ENCODE assay signal across 9 mouse cellular contexts in the genomic region with DNA sequence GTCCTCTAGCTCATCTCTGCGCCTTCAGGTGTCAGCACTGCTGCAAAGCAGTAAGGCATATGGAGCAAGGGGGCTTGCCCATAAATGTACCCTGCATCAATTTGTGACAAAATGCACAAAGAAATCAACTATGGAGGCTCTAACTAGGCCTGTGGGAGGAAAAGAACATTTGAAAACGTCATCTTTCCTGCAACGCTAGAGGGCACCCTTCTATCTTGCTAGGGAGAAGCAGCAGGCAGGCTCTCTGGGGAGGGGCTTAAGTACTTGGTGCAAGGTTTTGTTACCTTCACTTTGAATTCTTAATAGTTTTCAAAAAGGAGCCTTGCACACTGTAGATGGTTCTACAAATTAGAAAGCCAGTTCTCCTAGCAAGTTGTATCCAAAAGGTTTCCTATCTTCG. TPM values are rescaled to one million over a fixed set of nuclear protein-coding genes. Genes with fewer than 3 reads are reported as not detected.
DNase-seq lines count a peak whose midpoint lies in the region; ATAC-seq and TF ChIP-seq lines count a peak whose summit lies in the region.
"Had no signal": no experiment of that assay in that cellular context is flagged by ENCODE, and none has a peak within 500 bp of the region (broad histone marks: within the 10 kb centered on the region; RNA-seq: fewer than 3 reads in every experiment).

No protein-coding gene starts in this region.

- DNase-seq in layer of hippocampus, adult 11-12 months (ENCODE audit: low spot score) = peak; percentile 74
- DNase-seq in layer of hippocampus, adult 9-10 months (ENCODE audit: low spot score) = no peak
- peak; percentile 3 for DNase-seq in adipocyte (ENCODE audit: low spot score)
- DNase-seq in embryonic facial prominence, embryonic 10.5 days (ENCODE audit: low spot score) = peak; percentile 54
- peak; percentile 47 for DNase-seq in kidney, adult 9 months
- peak; percentile 63 for DNase-seq in stomach, postnatal 0 days (ENCODE audit: low spot score)

- no peak for TF ChIP-seq EP300 in stomach, postnatal 0 days (optimal IDR thresholded peaks at IDR 0.05)

- peak; percentile 86 for TF ChIP-seq CTCF in stomach, postnatal 0 days (IDR thresholded peaks at IDR 0.05; ENCODE audit: low read depth)

- peaks cover 41% of the 10 kb centered on the region for H3K27me3 ChIP-seq in embryonic facial prominence, embryonic 10.5 days (replicated peaks; ENCODE audit: low read depth, poor library complexity, severe bottlenecking)
- peaks cover 30% of the 10 kb centered on the region for H3K27me3 ChIP-seq in liver, embryonic 16.5 days (ENCODE audit: control insufficient read depth, insufficient read depth, low read depth, low read length)
- no peaks in the 10 kb centered on the region for H3K27me3 ChIP-seq in stomach, postnatal 0 days (ENCODE audit: control insufficient read depth, insufficient read depth, low read length)

- H3K4me3 ChIP-seq in embryonic facial prominence, embryonic 10.5 days = no peak overlapping the region
- no peak overlapping the region for H3K4me3 ChIP-seq in liver, embryonic 16.5 days (ENCODE audit: low read depth, low read length)
- no peak overlapping the region for H3K4me3 ChIP-seq in stomach, postnatal 0 days (ENCODE audit: low read depth, low read length)
- H3K4me3 ChIP-seq: limb, embryonic 15.5 days had no signal

- no peaks in the 10 kb centered on the region for H3K36me3 ChIP-seq in embryonic facial prominence, embryonic 10.5 days (replicated peaks)
- no peaks in the 10 kb centered on the region for H3K36me3 ChIP-seq in liver, embryonic 16.5 days (ENCODE audit: control insufficient read depth, insufficient read depth)
- H3K36me3 ChIP-seq in stomach, postnatal 0 days (ENCODE audit: control insufficient read depth, insufficient read depth, low read length) = no peaks in the 10 kb centered on the region
- H3K36me3 ChIP-seq: limb, embryonic 15.5 days had no signal

- 29% methylated on average over 4 of the region's 4 CpGs for WGBS in embryonic facial prominence, embryonic 10.5 days
- 16% methylated on average over 4 of the region's 4 CpGs for WGBS in liver, embryonic 16.5 days (ENCODE audit: insufficient replicate concordance)
- WGBS in stomach, postnatal 0 days = 20% methylated on average over 4 of the region's 4 CpGs

- ATAC-seq in liver, embryonic 16.5 days (ENCODE audit: low read depth) = peak; percentile 46
- ATAC-seq in stomach, postnatal 0 days (ENCODE audit: low FRiP score, low TSS enrichment) = peak; percentile 30
- no peak for ATAC-seq in activated CD4-positive, CD25-positive, alpha-beta regulatory T cell, adult 4 months

- no peaks in the 10 kb centered on the region for H3K9me3 ChIP-seq in embryonic facial prominence, embryonic 10.5 days
- H3K9me3 ChIP-seq in liver, embryonic 16.5 days (replicated peaks; ENCODE audit: control insufficient read depth, low read length) = no peaks in the 10 kb centered on the region
- H3K9me3 ChIP-seq in stomach, postnatal 0 days (ENCODE audit: control insufficient read depth, low read length) = no peaks in the 10 kb centered on the region
- H3K9me3 ChIP-seq: limb, embryonic 15.5 days had no signal

- H3K27ac ChIP-seq in embryonic facial prominence, embryonic 10.5 days (replicated peaks) = no peak overlapping the region
- no peak overlapping the region for H3K27ac ChIP-seq in liver, embryonic 16.5 days (ENCODE audit: low read length)
- no peak overlapping the region for H3K27ac ChIP-seq in stomach, postnatal 0 days (replicated peaks)
- H3K27ac ChIP-seq: limb, embryonic 15.5 days had no signal

- H3K4me2 ChIP-seq in liver, embryonic 16.5 days (ENCODE audit: low read depth, low read length) = peak overlapping the region; percentile 33
- 0 out of 2 replicates have a peak overlapping the region, but pooled peaks have one; percentile 8 for H3K4me2 ChIP-seq in stomach, postnatal 0 days (replicated peaks; ENCODE audit: low read depth)
- H3K4me2 ChIP-seq: limb, embryonic 15.5 days had no signal

- H3K4me1 ChIP-seq in embryonic facial prominence, embryonic 10.5 days = peaks cover 22% of the 10 kb centered on the region
- H3K4me1 ChIP-seq in liver, embryonic 16.5 days (ENCODE audit: control insufficient read depth, low read depth, low read length) = no peaks in the 10 kb centered on the region
- H3K4me1 ChIP-seq in stomach, postnatal 0 days (replicated peaks; ENCODE audit: control insufficient read depth, insufficient read depth) = no peaks in the 10 kb centered on the region

- no peak overlapping the region for H3K9ac ChIP-seq in liver, embryonic 16.5 days (ENCODE audit: low read depth, low read length)
- no peak overlapping the region for H3K9ac ChIP-seq in stomach, postnatal 0 days (ENCODE audit: low read length)
- H3K9ac ChIP-seq: limb, embryonic 15.5 days had no signal

RNA-seq across cellular contexts. Expression of a gene that starts 2.8 kb away (rescaled TPM):
- polyA plus RNA-seq in embryonic facial prominence, embryonic 10.5 days (2016; fragmentation: Nextera tagmentation; extraction: Ambion mirVana) = 0.54 and 0.66 TPM in 2 replicates
- 0.22 and 0.30 TPM in 2 replicates for polyA plus RNA-seq in liver, embryonic 16.5 days (2015; fragmentation: Nextera tagmentation; extraction: Ambion mirVana)
- 3.7 and 4.3 TPM in 2 replicates for polyA plus RNA-seq in stomach, postnatal 0 days (2015; fragmentation: Nextera tagmentation; extraction: Ambion mirVana)
- polyA plus RNA-seq in activated CD4-positive, CD25-positive, alpha-beta regulatory T cell, adult 4 months (2017; shearing (Covaris generic)) = not detected
